8 mouse cellular contexts compared by ENCODE assay signal in genomic region chrX:48422986-48423385, GRCm38 (mm10). TPM values are rescaled to one million over a fixed set of nuclear protein-coding genes. Genes with fewer than 3 reads are reported as not detected.
A peak's percentile ranks its signal among the peaks of the same experiment; 100 is the strongest.
DNase-seq lines count a peak whose midpoint lies in the region; ATAC-seq and TF ChIP-seq lines count a peak whose summit lies in the region.

No protein-coding gene starts in this region.

- ATAC-seq in forebrain, postnatal 0 days: no peak
- ATAC-seq in forebrain, embryonic 15.5 days (replicated peaks): no peak

- no peak overlapping the region for H3K4me2 ChIP-seq in forebrain, postnatal 0 days (ENCODE audit: low read depth)
- no peak overlapping the region for H3K4me2 ChIP-seq in forebrain, embryonic 15.5 days (replicated peaks)

- TF ChIP-seq CTCF in forebrain, postnatal 0 days (IDR thresholded peaks at IDR 0.05; ENCODE audit: low read depth): peak; percentile 73

- DNase-seq in forebrain, postnatal 0 days: peak; percentile 70
- DNase-seq in CD8-positive naive resting alpha-beta T cell, adult 2 months (ENCODE audit: low read depth in 2 of 2, low spot score in 2 of 2): peak; percentile 62 to 75
- peak; percentile 43 for DNase-seq in cerebellum, adult 8-10 months
- peak; percentile 54 for DNase-seq in gastrocnemius, postnatal 14 days
- peak; percentile 60 to 66 for DNase-seq in left cerebral cortex, adult 18-20 months (ENCODE audit: low spot score in 2 of 2)
- DNase-seq in natural killer cell, adult 2 months (ENCODE audit: low spot score in 2 of 2): peak; percentile 63 to 68
- peak; percentile 78 for DNase-seq in thymus, postnatal 0 days (ENCODE audit: low spot score)

- no peaks in the 10 kb centered on the region for H3K4me1 ChIP-seq in forebrain, postnatal 0 days (ENCODE audit: insufficient read depth)
- no peaks in the 10 kb centered on the region for H3K4me1 ChIP-seq in forebrain, embryonic 15.5 days

- H3K27me3 ChIP-seq in forebrain, postnatal 0 days (ENCODE audit: insufficient read depth, low read length): no peaks in the 10 kb centered on the region
- H3K27me3 ChIP-seq in forebrain, embryonic 15.5 days: no peaks in the 10 kb centered on the region

- intact Hi-C loops in gastrocnemius, postnatal 14 days (cut with DNase I; ENCODE audit: low total_unique reads): no loop called here

- H3K9me3 ChIP-seq in forebrain, postnatal 0 days (ENCODE audit: low read length): no peaks in the 10 kb centered on the region
- no peaks in the 10 kb centered on the region for H3K9me3 ChIP-seq in forebrain, embryonic 15.5 days

- no peaks in the 10 kb centered on the region for H3K36me3 ChIP-seq in forebrain, postnatal 0 days (ENCODE audit: insufficient read depth)
- H3K36me3 ChIP-seq in forebrain, embryonic 15.5 days: no peaks in the 10 kb centered on the region

- no peak overlapping the region for H3K4me3 ChIP-seq in forebrain, postnatal 0 days (ENCODE audit: low read depth, low read length)
- H3K4me3 ChIP-seq in forebrain, embryonic 15.5 days: no peak overlapping the region

- H3K9ac ChIP-seq in forebrain, postnatal 0 days: no peak overlapping the region
- H3K9ac ChIP-seq in forebrain, embryonic 15.5 days (replicated peaks): no peak overlapping the region

- 36% methylated on average over 4 of the region's 4 CpGs for WGBS in forebrain, postnatal 0 days
- 41% methylated on average over 4 of the region's 4 CpGs for WGBS in forebrain, embryonic 15.5 days

- H3K27ac ChIP-seq in forebrain, postnatal 0 days (ENCODE audit: low read depth, low read length): no peak overlapping the region
- H3K27ac ChIP-seq in forebrain, embryonic 15.5 days (replicated peaks): no peak overlapping the region

RNA-seq across cellular contexts. Expression of gene Elf4, which starts 39.9 kb away (rescaled TPM):
- total RNA-seq in forebrain, postnatal 0 days (2014; rRNA removed): 0.54 and 1.8 TPM in 2 replicates
- polyA plus RNA-seq in forebrain, postnatal 0 days (2015; fragmentation: Nextera tagmentation; extraction: Ambion mirVana): 0.13 and 0.24 TPM in 2 replicates
- polyA plus RNA-seq in forebrain, embryonic 15.5 days (2015; fragmentation: Nextera tagmentation; extraction: Ambion mirVana): 0.38 and 0.41 TPM in 2 replicates
- total RNA-seq in gastrocnemius, postnatal 14 days (2021): 1 to 10 TPM; 3.9 to 4.7 TPM
- 1 to 10 TPM; 1.0 to 1.1 TPM for total RNA-seq in left cerebral cortex, adult 18-20 months (2021)
- 9.9 TPM in 2 replicates for polyA plus RNA-seq in thymus, postnatal 0 days (2015; fragmentation: Nextera tagmentation; extraction: Ambion mirVana)
